Mouse (Mus musculus) gastrocnemius, adult 8-10 months (tissue): ENCODE results near the gene Ankrd65. TPM values are rescaled to one million over a fixed set of nuclear protein-coding genes. Genes with fewer than 3 reads are reported as not detected.
A peak's percentile ranks its signal among the peaks of the same experiment; 100 is the strongest.
"Not testable (repeated sequence)": the region's sequence is repeated elsewhere in the genome, so short reads cannot be mapped to it uniquely, and the experiment has no call there.

ENCODE experiments used
- DNase-seq, 2 experiments: peaks; one replicate each; pipeline ENCODE4 v3.0.0; 2022; ENCODE audit warnings: low spot score in 2 of 2
- total RNA-seq, 4 experiments: library from RNA; stranded (reverse); gene quantifications; 2 replicates each; pipeline ENCODE4 v1.2.4; 2022

Gene Ankrd65
- not detected for total RNA-seq

GRCm38 (mm10) chr4:155790021-155790489 lies at the start of gene Ankrd65:
Gene Ankrd65, plus strand, starts transcription at chr4:155790439.
- no peak for DNase-seq

- not testable (repeated sequence) for DNase-seq
Observed at GRCm38 (mm10) chr4:155740681-155741080, 49.6 kb upstream of the Ankrd65 start.

GRCm38 (mm10) chr4:155742684-155743083 lies 47.6 kb upstream of the Ankrd65 start:
- no peak for DNase-seq

GRCm38 (mm10) chr4:155744474-155744873 lies 45.8 kb upstream of the Ankrd65 start:
- no peak for DNase-seq

GRCm38 (mm10) chr4:155745136-155745535 lies 45.1 kb upstream of the Ankrd65 start:
- DNase-seq: no peak

- DNase-seq: no peak
Observed at GRCm38 (mm10) chr4:155746036-155746548, 44.1 kb upstream of the Ankrd65 start.

GRCm38 (mm10) chr4:155746575-155747490 lies 43.4 kb upstream of the Ankrd65 start:
- no peak for DNase-seq

GRCm38 (mm10) chr4:155757011-155757410 lies 33.2 kb upstream of the Ankrd65 start:
- DNase-seq: no peak

- no peak for DNase-seq
Observed at GRCm38 (mm10) chr4:155759862-155760612, 30.2 kb upstream of the Ankrd65 start.

- DNase-seq: peak; percentile 93 to 96
Observed at GRCm38 (mm10) chr4:155760613-155761355, 29.5 kb upstream of the Ankrd65 start, which contains the start of gene Atad3a. Gene Atad3a, minus strand, starts transcription at chr4:155761093.

- no peak for DNase-seq
Observed at GRCm38 (mm10) chr4:155761356-155762099, 28.7 kb upstream of the Ankrd65 start.

GRCm38 (mm10) chr4:155762357-155762756 lies 27.9 kb upstream of the Ankrd65 start:
- DNase-seq: no peak

- no peak for DNase-seq
Observed at GRCm38 (mm10) chr4:155769496-155769879, 20.8 kb upstream of the Ankrd65 start.

GRCm38 (mm10) chr4:155769880-155770512 lies 20.2 kb upstream of the Ankrd65 start:
- peak; percentile 86 to 91 for DNase-seq

- DNase-seq: peak; percentile 74 to 88
Observed at GRCm38 (mm10) chr4:155770626-155771025, 19.6 kb upstream of the Ankrd65 start.

GRCm38 (mm10) chr4:155771706-155772105 lies 18.5 kb upstream of the Ankrd65 start:
- no peak for DNase-seq

GRCm38 (mm10) chr4:155772786-155773185 lies 17.5 kb upstream of the Ankrd65 start:
- no peak for DNase-seq

- no peak for DNase-seq
Observed at GRCm38 (mm10) chr4:155773335-155774078, 16.7 kb upstream of the Ankrd65 start.

- peak; percentile 88 for DNase-seq
Observed at GRCm38 (mm10) chr4:155774280-155774754, 15.9 kb upstream of the Ankrd65 start, which contains the start of gene Vwa1. Gene Vwa1, minus strand, starts transcription at chr4:155774698.
